Mouse (Mus musculus) layer of hippocampus, postnatal 14 days (tissue): Measurements from ENCODE around the gene Gm49342. TPM values are rescaled to one million over a fixed set of nuclear protein-coding genes. Genes with fewer than 3 reads are reported as not detected.
"Not testable (repeated sequence)": the region's sequence is repeated elsewhere in the genome, so short reads cannot be mapped to it uniquely, and the experiment has no call there.

Experiments used
- DNase-seq, 2 experiments: peaks; one replicate each; pipeline ENCODE4 v3.0.0; 2021 to 2022; ENCODE audit warnings: low spot score in 2 of 2, mixed read lengths in 1 of 2
- total RNA-seq, 2 experiments: library from RNA; stranded (reverse); gene quantifications; 2 replicates each; pipeline ENCODE4 v1.2.3; 2021

Gm49342 gene
- total RNA-seq, 2 experiments from 2014 or later: 11.5 to 20.3 TPM

DNA sequence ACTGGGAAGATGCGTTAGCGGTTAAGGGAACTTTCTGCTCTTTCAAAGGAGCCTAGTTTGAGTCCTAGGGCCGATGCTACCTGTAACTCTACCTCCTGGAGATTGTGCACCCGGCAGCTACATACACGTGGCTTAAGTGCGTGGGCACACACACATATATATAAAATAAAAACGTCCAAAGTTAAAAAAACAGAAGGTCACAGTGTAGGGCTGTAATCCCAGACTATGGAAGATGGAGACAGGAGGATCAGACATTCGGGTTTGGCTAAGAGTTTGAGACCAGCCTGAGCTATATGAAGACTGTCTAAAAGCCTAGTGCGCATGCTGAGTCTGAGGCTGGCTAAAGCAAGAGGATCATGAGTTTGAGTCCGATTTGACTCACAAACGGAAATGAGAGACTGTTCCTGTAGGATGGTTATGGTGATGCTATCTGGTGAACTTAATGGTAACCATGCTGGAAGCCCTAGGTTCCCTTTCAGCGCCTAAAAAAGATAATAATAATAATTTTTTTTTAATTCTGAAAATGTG lies 12.8 kb upstream of the Gm49342 start:
- no peak for DNase-seq

DNA sequence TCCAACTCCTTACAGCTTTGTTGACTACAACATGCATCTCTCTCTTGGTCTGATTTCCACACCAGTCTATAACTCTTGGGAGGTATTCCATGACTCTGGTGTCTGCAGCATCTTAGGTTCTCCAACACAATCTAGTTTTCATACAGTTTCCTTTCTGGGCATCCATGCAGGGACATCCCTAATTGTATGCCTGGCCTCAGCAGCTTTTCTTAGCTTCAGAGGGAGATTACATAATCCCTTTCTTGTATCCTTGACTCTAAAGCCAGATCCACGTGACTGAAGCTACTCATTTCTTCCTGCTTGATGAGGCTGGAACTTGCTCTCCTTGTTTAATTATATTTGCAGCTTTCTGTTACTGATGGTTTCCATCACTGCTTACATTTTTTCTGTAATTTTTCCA lies 7.7 kb upstream of the Gm49342 start:
- no peak for DNase-seq

- DNase-seq: no peak
Measured at GRCm38 (mm10) chr14:50938119-50938908, 6.0 kb upstream of the Gm49342 start.

- no peak for DNase-seq
Measured at GRCm38 (mm10) chr14:50938940-50939339, 5.4 kb upstream of the Gm49342 start.

DNA sequence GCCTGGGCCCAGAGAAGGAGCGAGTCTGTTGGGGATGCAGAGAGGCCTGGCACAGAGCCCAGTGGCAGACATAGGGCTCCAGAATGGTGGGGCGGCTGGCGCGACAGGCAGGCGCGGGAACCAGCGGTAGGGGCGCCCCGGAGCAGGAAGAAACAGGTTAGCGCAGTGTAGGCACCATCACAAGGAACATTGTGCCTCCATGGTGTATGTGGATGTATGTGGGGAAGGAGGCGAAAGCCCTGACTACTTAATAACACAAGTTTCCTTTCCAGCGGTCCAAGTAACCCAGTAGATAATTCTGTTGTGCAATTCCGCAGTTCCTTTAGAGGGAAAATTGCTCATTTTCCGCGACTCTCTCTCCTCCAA lies 334 bp downstream of the Gm49342 start:
- not testable (repeated sequence) for DNase-seq

DNA sequence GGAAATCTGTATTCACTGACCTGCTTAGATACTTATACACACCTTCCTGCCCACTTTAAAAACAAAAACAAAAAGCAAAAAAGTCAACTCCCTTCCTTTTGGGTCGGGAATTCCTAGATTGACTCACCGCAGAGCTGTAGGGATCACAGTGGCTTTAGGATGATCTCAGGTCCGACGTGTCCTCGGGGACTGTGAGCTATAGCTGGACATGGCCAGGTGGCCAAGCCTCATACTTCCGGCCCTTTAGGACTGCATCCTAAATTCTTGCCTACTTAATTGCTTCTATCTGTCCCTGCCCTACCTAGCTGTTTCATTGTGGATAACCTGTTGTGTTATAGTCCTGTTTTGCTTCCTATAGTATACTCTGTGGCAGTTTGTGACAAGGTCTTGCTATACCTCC lies 764 bp downstream of the Gm49342 start:
- not testable (repeated sequence) for DNase-seq

- DNase-seq: not testable (repeated sequence)
Measured at GRCm38 (mm10) chr14:50945526-50945925, 1.2 kb downstream of the Gm49342 start.

GRCm38 (mm10) chr14:50955487-50955886 lies 11.2 kb downstream of the Gm49342 start:
- DNase-seq: no peak

- DNase-seq: peak; percentile 50 to 64
Measured at GRCm38 (mm10) chr14:50955942-50956508, 11.7 kb downstream of the Gm49342 start, which contains the start of gene Pnp2. Gene Pnp2 (plus strand): TSS chr14:50955992.

- not testable (repeated sequence) for DNase-seq
Measured at GRCm38 (mm10) chr14:50956724-50957123, 12.4 kb downstream of the Gm49342 start.

GRCm38 (mm10) chr14:50957146-50957545 lies 12.8 kb downstream of the Gm49342 start:
- DNase-seq: not testable (repeated sequence)

GRCm38 (mm10) chr14:50958289-50958995 lies 14.1 kb downstream of the Gm49342 start:
- DNase-seq: not testable (repeated sequence)

GRCm38 (mm10) chr14:50968216-50968980 lies 24.1 kb downstream of the Gm49342 start:
- no peak for DNase-seq

GRCm38 (mm10) chr14:50969041-50969440 lies 24.7 kb downstream of the Gm49342 start:
- peak; percentile 9 to 21 for DNase-seq

GRCm38 (mm10) chr14:50969558-50970544 lies 25.5 kb downstream of the Gm49342 start:
- peak; percentile 50 to 81 for DNase-seq

- no peak for DNase-seq
Measured at GRCm38 (mm10) chr14:50970822-50971221, 26.5 kb downstream of the Gm49342 start.

DNA sequence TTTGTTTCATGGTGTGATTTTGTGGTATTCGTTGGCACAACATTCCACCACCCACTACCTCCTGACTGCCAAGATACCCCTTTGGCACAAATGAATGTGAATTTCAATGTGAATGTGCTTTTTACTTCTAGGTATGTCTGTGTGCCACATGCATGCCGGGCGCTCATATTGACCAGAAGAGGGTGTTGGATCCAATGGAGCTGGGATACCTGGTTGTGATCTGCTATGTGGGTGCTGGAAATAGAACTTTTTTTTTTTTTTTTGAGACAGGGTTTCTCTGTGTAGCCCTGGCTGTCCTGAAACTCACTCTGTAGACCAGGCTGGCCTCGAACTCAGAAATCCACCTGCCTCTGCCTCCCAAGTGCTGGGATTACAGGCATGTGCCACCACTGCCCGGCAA lies 28.7 kb downstream of the Gm49342 start:
- not testable (repeated sequence) for DNase-seq

DNA sequence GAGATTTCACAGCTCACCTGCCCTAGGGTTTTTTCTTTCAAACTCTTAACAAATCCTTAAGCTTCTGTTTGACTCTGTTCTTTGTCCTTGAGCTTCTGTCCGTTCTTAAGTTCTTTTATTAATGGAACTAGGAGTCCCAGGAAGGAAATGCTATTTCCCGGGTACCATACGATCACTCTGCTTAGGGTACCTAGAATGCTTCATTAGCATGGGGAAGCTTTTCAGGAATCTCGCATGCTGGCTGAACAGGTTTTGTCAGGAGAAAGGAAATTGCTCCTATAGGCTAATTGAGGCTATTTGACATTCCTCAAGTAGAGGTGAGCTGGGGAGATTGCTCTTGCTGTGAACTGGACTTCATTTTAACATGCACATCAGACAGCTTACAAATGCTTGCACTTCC lies 29.4 kb downstream of the Gm49342 start:
- no peak for DNase-seq

GRCm38 (mm10) chr14:50975001-50975400 lies 30.7 kb downstream of the Gm49342 start:
- no peak for DNase-seq

DNA sequence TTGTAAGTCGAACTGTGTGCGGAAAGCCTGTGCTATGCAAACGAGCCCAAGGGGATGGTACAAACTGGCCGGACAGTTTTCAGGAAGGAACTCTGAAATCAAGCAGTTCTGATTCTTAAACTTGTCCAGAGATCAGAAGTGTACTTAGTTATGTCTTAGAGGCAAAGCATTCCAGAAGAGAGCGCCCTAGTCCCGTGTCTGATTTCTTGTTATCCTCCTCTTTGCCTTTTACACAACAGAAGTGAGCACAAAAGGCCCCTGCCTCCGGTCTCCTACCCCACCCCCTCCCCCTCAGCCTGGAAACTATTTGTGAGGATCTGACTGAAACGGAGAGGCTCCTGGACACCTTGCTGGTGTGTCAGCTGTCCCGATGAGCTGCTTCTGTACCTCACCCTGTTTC lies 32.4 kb downstream of the Gm49342 start:
- DNase-seq: no peak
